Mouse (Mus musculus) neural tube, embryonic 13.5 days (tissue): ENCODE data around the gene Nacc1. TPM values are rescaled to one million over a fixed set of nuclear protein-coding genes. Genes with fewer than 3 reads are reported as not detected.

Experiments
- ATAC-seq: fragments of 200-750 bp; cut with Nextera tagmentation; 2 replicates; pipeline ENCODE4 v1.8.0; 2017; ENCODE audit warnings: low read depth, mild to moderate bottlenecking, moderate TSS enrichment, moderate library complexity
- H3K27ac ChIP-seq: fragments of 300-500 bp; sonication (generic); replicated peaks from 2 replicates; pipeline ENCODE4 v1.5.1; 2015; ENCODE audit warnings: moderate library complexity, mild to moderate bottlenecking, inconsistent platforms
- H3K27me3 ChIP-seq: fragments of 300-500 bp; sonication (generic); 2 replicates; pipeline ENCODE4 v1.6.1; 2015; ENCODE audit warnings: mild to moderate bottlenecking, inconsistent platforms
- H3K36me3 ChIP-seq: fragments of 300-500 bp; sonication (generic); 2 replicates; pipeline ENCODE4 v1.6.1; 2015; ENCODE audit warnings: mild to moderate bottlenecking, inconsistent platforms
- H3K4me1 ChIP-seq: fragments of 300-500 bp; sonication (generic); replicated peaks from 2 replicates; pipeline ENCODE4 v1.6.1; 2015; ENCODE audit warnings: inconsistent platforms
- H3K4me2 ChIP-seq: fragments of 300-500 bp; sonication (generic); 2 replicates; pipeline ENCODE4 v1.6.1; 2015; ENCODE audit warnings: inconsistent platforms, mild to moderate bottlenecking, moderate library complexity
- H3K4me3 ChIP-seq: fragments of 300-500 bp; sonication (generic); 2 replicates; pipeline ENCODE4 v1.5.1; 2015; ENCODE audit warnings: mild to moderate bottlenecking, inconsistent platforms
- H3K9ac ChIP-seq: fragments of 300-500 bp; sonication (generic); 2 replicates; pipeline ENCODE4 v1.6.1; 2015; ENCODE audit warnings: moderate library complexity, mild to moderate bottlenecking, inconsistent platforms
- H3K9me3 ChIP-seq: fragments of 300-500 bp; sonication (generic); 2 replicates; pipeline ENCODE4 v1.6.1; 2016; ENCODE audit warnings: inconsistent platforms
- WGBS: fragments of 180-500 bp; shearing (Covaris S2); methylation state at CpG from one replicate; pipeline ENCODE4 v1.1.7; 2015; 5-methylcytosine and 5-hydroxymethylcytosine counted together
- polyA plus RNA-seq: library from polyadenylated mRNA; unstranded; fragments of >200 nt; fragmentation: Nextera tagmentation; extraction: Ambion mirVana; gene quantifications from 2 replicates; pipeline ENCODE4 v1.2.1, GENCODE M21; 2015

The Nacc1 gene
- polyA plus RNA-seq, 1 experiment from 2014 or later = 15.1 TPM

DNA sequence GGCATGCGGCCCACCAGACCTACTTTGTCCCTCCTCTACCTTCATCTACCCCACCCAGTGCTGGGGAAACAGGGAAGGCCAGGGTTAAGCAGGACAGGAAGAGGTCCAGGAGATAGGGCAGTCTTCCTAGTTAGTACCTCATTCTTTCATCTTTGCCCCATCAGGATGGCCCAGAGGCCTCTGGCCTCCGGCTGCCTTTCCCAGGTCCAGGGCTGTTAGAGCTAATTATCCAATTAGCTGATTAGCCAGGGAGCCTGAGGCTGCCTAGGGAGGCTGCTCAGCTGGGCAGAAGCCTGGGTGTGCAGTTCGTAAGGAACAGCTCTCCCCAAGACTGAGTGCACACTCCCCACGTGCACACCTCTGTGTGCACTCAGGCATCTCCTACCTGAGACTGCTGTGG, 25.7 kb upstream of the Nacc1 start:
- Histone ChIP-seq H3K27ac (peak overlapping the region; percentile 95), H3K4me2 (no peak overlapping the region), H3K36me3 (no peaks in the 10 kb centered on the region), H3K9me3 (no peaks in the 10 kb centered on the region), H3K27me3 (peaks cover 56% of the 10 kb centered on the region), H3K9ac (peak overlapping the region; percentile 53), H3K4me3 (no peak overlapping the region), H3K4me1 (peaks cover 78% of the 10 kb centered on the region)
- WGBS = 43% methylated on average over 4 of the region's 4 CpGs
- ATAC-seq = no peak

DNA sequence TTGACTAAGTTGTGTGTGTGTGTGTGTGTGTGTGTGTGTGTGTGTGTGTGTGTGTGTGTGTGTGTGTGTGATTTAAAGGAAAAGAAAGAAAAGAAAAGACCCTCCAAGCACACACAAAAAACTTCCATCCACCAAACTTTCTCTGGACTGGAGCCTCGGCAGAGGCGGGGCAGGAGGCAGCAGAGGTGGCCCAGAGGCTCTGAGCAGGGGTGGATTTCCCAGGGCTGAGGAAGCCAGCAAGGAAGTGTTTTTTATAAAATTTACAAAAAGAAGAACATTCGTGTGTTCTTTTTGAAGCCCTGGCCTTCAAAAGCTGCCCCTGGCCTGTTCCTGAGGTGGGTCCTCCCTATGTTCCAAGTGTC, 25.1 kb upstream of the Nacc1 start:
- ATAC-seq = 0 out of 2 replicates have a peak, but pooled peaks have one; percentile 20
- H3K4me1 ChIP-seq = peaks cover 84% of the 10 kb centered on the region

DNA sequence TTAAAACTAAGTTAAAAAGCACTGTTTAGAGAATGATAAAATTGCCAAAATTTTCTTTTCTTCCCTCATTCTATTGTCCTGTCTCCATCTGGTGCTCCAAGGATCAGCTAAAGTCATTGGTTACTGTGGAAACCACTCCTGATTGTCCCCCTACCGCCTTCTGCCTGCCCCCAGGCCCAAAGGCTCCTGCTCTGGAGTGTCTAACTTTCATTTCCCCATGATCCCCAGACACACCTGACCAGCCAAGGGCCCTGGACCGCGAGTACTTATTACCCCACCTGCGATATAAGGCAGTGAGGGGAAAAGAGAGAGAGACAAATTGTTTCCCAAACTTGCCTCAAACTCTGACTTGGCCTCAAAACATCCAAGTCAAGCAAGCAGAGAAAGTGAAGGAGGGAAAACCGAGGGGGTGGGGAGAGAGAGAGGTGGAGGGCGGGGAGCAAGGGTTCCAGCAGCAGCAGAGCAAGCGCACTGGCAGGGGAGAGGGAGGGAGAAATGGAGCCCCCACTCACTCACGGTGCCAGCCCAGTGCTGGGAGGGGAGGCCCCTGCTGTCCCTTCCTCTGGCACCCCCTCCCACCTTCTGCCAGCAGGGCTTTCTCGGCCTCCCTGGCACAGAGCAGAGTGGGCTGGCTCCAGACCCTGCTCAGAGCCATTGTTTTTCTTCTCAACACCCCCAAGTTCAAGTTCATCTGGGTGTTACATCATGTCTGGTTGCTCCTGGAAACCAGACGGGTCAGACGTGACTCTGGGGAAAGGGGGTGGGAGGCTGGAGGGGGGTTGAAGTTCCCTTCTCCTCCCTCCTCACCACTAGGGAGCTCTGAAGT, 24.5 kb upstream of the Nacc1 start:
- peak; percentile 82 for ATAC-seq
- Histone ChIP-seq H3K9ac (peak overlapping the region; percentile 54), H3K27me3 (peaks cover 56% of the 10 kb centered on the region), H3K4me3 (no peak overlapping the region), H3K4me1 (peaks cover 90% of the 10 kb centered on the region), H3K9me3 (no peaks in the 10 kb centered on the region), H3K4me2 (peak overlapping the region; percentile 22; the same call in 1 of the 2 replicates), H3K36me3 (no peaks in the 10 kb centered on the region), H3K27ac (peak overlapping the region; percentile 95)
- 8% methylated on average over 11 of the region's 11 CpGs for WGBS

More for the DNA sequence above, 25.1 kb upstream of the Nacc1 start:
- Histone ChIP-seq H3K36me3 (no peaks in the 10 kb centered on the region), H3K27me3 (peaks cover 56% of the 10 kb centered on the region), H3K9ac (peak overlapping the region; percentile 53; the same call in 1 of the 2 replicates), H3K4me2 (no peak overlapping the region), H3K27ac (peak overlapping the region; percentile 95), H3K4me3 (no peak overlapping the region), H3K9me3 (no peaks in the 10 kb centered on the region)
- 9% methylated on average over 3 of the region's 3 CpGs for WGBS

DNA sequence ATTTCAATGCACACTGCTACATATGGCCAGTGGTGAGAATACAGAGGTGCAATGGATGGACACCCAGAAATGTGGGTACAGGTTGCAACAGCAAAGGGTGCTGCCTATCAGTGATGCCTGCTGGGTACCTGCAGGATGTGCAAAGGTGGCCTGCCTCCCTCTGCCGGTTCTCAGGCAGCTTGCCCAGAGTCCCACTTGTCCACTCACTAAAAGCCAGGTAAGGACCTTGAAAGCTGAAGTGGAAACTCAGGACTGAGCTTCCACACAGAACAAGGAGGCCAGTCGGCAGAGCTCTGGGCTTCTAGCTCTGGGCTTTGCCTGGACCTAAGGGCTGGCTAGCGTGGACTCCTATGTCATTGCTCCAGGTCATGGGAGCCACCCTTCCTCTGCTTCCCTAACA, 23.6 kb upstream of the Nacc1 start:
- Histone ChIP-seq H3K4me2 (no peak overlapping the region), H3K27me3 (peaks cover 57% of the 10 kb centered on the region), H3K27ac (peak overlapping the region; percentile 95), H3K4me3 (no peak overlapping the region), H3K36me3 (no peaks in the 10 kb centered on the region), H3K4me1 (peaks cover 93% of the 10 kb centered on the region), H3K9me3 (no peaks in the 10 kb centered on the region), H3K9ac (peak overlapping the region; percentile 54)
- no peak for ATAC-seq
- WGBS = 40% methylated on average over 3 of the region's 3 CpGs

DNA sequence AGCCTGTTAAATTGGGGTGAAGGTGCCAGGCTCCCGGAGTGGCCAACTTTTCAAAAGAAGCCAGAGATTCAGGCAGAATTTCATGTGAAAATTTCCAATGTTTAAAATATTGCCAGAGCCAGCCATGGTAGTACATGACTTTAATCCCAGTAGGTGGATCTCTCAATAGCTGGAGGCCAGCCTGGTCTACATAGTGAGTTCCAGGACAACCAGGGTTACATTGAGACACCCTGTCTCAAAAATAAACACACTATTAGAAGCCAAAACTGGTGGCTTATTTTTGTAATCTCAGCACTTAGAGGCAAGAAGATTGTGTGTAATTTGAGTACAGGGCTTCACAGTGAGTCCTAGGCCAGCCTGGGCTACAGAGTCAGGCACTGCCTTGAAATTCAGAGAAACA, 22.3 kb upstream of the Nacc1 start:
- 90% methylated on average over 1 of the region's 1 CpGs for WGBS
- peak overlapping the region; percentile 95 for H3K27ac ChIP-seq
- no peaks in the 10 kb centered on the region for H3K9me3 ChIP-seq
- H3K4me2 ChIP-seq = no peak overlapping the region
- no peak overlapping the region for H3K4me3 ChIP-seq
- no peak for ATAC-seq
- peaks cover 92% of the 10 kb centered on the region for H3K4me1 ChIP-seq
- H3K36me3 ChIP-seq = no peaks in the 10 kb centered on the region
- H3K27me3 ChIP-seq = peaks cover 56% of the 10 kb centered on the region
- H3K9ac ChIP-seq = no peak overlapping the region

DNA sequence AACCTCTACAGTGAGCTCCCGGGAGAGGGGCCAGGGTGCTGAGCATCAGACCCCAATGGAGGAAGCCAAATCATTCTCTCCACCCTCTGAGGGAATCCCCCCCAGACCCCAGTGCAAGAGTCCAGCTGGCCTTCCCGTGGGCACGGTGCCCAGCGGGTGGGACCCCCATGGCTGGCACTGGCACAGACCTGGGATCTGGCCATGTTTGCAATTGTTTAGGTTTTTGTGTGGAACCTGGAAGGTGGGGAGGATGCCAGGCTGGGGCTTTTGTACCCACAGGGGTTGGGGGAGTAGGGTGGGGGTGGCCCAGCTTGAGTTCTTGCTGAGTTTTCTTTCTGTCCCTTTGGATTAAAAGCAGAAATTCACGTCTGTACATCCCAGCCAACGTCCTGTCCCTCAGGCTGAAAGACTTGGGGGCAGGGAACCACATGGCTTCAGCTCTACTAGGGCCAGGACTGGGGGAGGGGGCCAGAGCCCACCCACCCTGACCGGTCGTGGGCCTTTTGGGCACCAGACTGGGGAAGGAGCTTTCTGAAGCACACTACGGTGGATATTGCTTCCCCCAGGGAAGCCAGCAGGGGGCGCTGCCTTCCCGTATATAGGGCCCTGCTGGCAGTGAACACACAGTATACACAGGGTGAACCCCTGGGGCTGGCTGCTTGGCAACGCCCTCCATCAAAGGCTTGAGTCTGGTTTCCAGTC, 21.3 kb upstream of the Nacc1 start:
- peaks cover 56% of the 10 kb centered on the region for H3K27me3 ChIP-seq
- H3K36me3 ChIP-seq = no peaks in the 10 kb centered on the region
- peak overlapping the region; percentile 22 for H3K4me2 ChIP-seq
- H3K27ac ChIP-seq = peak overlapping the region; percentile 95
- peak overlapping the region; percentile 53; the same call in 1 of the 2 replicates for H3K9ac ChIP-seq
- H3K9me3 ChIP-seq = no peaks in the 10 kb centered on the region
- peak; percentile 72 for ATAC-seq
- H3K4me3 ChIP-seq = no peak overlapping the region
- peaks cover 89% of the 10 kb centered on the region for H3K4me1 ChIP-seq
- 7% methylated on average over 12 of the region's 12 CpGs for WGBS

DNA sequence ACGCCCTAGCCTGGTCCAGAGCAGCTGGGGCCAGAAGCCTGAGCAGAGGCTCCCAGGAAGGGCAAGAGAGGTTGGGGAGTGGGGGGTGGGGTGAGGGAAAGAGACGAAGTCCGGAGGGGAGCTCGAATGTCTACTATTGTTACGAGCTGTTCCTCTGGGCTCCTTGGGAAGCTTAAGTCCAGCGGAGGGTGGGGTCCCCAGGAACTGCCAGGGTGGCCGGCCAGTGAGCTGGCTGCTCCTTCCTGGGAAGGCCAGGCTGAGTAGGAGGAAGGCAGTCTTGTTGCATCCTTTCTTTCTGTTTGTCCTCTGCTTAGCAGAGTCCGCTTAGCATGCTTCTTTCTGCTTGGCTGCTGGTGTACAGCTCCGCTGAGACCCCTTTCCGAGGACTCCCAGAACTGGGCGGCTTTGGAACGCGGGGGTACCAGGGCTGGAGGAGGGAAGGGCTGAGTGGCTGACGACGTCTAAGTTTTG, 20.4 kb upstream of the Nacc1 start:
- H3K9me3 ChIP-seq = no peaks in the 10 kb centered on the region
- H3K9ac ChIP-seq = peak overlapping the region; percentile 60
- H3K4me2 ChIP-seq = peak overlapping the region; percentile 53
- no peaks in the 10 kb centered on the region for H3K36me3 ChIP-seq
- peak overlapping the region; percentile 95 for H3K27ac ChIP-seq
- H3K4me3 ChIP-seq = peak overlapping the region; percentile 27; the same call in 1 of the 2 replicates
- 6% methylated on average over 15 of the region's 15 CpGs for WGBS
- peaks cover 56% of the 10 kb centered on the region for H3K27me3 ChIP-seq
- no peak for ATAC-seq
- H3K4me1 ChIP-seq = peaks cover 85% of the 10 kb centered on the region

DNA sequence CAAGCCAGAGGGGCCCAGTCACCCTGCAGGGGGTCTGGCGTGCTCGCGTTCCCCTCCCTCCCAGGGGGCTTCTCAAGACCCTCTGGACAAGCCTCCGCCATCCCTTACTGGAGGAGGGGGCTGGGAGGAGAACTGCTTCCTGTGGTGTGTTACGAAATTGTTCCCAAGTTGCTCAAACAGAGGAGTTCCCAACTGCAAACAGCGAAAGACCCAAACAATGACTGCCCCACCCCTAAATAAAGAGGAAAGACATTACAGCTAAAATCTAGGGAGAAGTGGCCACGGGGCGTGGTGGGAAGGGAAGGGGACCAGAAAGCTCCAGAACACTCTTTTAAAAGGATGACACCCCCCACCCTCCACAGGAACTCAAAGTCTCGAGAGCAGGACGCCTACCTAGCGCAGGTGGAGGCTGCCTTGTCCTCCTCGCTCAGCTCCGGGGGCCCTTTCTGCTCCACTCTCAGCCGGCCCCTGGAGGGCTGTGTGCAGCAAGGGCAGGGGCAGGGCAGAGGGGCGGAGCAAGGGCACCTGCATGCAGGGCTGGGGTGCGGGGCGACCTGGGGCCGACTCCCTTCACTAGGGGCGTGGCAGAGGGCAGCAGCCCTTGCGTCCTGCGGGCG, 19.7 kb upstream of the Nacc1 start:
- Histone ChIP-seq H3K27ac (peak overlapping the region; percentile 95), H3K4me1 (peaks cover 79% of the 10 kb centered on the region), H3K27me3 (peaks cover 59% of the 10 kb centered on the region), H3K36me3 (no peaks in the 10 kb centered on the region), H3K9me3 (no peaks in the 10 kb centered on the region), H3K4me3 (peak overlapping the region; percentile 27), H3K4me2 (peak overlapping the region; percentile 53), H3K9ac (peak overlapping the region; percentile 60)
- no peak for ATAC-seq
- WGBS = 7% methylated on average over 22 of the region's 22 CpGs

DNA sequence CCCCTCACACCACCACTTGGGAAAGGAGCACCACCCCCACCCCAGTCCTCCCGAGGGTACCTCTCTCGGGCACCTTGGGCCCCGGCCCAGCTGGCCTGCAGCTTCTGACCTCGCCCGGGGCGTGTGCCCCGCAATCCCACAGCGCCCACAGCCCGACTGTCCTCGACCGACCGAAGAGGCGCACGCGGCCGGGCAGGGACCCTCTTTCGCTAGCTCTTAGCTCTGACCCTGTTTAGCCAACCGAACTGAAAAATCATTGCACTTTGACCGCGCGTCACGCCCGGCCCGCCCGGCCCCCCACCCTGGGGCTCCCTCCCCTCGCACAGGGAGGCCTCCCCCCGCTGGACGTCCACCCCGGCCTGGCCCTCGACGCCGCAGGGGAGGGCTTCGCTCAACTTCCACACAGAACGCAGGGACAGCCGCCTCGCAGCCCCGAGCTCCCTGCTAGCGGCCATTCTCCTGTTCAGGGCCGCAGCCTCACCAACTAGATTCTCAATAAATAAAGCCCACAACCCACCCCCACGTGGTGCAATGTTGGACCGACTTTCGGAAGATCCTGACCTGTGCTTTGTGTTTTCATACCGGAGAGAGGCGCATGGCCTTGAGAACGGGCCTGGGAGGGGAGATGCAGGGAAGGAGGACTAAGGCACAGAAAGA, 19.1 kb upstream of the Nacc1 start:
- Histone ChIP-seq H3K4me1 (peaks cover 76% of the 10 kb centered on the region), H3K4me2 (peak overlapping the region; percentile 53), H3K27ac (peak overlapping the region; percentile 95), H3K36me3 (no peaks in the 10 kb centered on the region), H3K27me3 (peaks cover 65% of the 10 kb centered on the region), H3K9me3 (no peaks in the 10 kb centered on the region), H3K9ac (peak overlapping the region; percentile 60), H3K4me3 (peak overlapping the region; percentile 27)
- ATAC-seq = no peak
- 4% methylated on average over 43 of the region's 45 CpGs for WGBS

DNA sequence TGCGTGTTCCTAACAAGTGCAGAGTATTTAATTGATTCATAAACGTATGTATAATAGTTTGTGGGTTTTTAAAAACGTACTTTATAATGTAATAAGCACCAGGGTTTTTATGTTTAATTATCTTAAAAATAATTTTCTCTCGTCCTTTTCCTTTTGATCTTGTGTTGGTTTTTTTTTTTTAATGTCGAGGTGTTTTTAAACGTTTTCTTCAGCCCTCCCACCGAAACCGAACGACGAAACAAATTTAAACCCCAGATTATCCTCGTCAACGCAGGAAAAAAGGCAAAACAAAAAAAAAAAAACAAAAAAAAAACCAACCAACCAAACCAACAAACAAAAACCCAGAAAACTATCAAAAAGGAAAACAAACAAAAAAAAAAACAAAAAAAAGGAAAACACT, 18.3 kb upstream of the Nacc1 start:
- Histone ChIP-seq H3K4me2 (peak overlapping the region; percentile 53), H3K4me1 (peaks cover 72% of the 10 kb centered on the region), H3K27ac (peak overlapping the region; percentile 95), H3K36me3 (no peaks in the 10 kb centered on the region), H3K9ac (peak overlapping the region; percentile 61; the same call in 1 of the 2 replicates), H3K4me3 (peak overlapping the region; percentile 29), H3K27me3 (peaks cover 73% of the 10 kb centered on the region), H3K9me3 (no peaks in the 10 kb centered on the region)
- no peak for ATAC-seq
- 3% methylated on average over 12 of the region's 12 CpGs for WGBS

DNA sequence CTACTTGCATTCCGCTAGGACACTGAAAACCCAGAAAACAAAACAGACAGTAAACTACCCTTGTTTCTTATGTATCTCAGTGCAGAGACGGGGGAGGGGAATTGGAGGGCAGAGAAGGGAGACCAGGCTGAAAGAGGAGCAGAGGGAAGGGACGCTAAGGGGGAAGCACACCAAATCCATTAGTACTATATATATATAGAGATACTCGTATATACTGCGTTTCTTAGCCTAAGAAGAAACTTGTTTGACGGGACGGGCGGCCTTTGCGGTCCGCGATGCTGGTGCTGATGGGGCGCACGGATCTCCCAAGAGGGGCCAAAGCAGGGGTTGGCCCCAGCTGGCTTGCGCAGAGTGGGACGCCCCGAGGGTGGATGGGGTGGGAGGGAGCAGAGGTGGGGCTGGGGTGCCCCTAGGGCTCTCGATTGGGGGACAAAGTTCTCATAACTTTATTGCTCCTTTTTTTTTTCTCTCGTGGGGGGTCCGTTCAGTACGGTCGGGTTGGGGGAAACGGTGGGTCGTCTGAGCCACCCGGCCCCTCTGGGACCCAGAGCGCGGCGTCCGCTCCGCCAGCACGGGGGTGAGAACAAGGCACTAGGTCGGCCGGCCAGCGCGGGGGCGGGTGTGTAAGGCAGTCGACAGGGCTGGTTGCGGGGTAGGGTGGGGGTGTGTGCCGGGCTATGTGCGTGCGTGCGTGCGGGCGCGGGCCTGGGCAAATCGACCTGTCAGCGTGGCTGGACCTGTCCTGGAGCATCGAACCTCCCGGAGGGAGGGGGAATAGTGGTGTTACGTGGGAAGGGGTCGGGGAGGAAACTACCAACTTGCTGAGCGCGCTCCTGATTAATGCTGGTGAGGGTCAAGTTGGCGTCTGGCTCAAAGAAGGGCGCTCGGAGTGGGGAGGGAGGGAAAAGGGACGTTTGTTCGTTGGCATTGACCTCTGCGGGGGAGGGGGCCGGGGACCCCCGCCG, 17.5 kb upstream of the Nacc1 start:
- peak overlapping the region; percentile 61 for H3K9ac ChIP-seq
- H3K27me3 ChIP-seq = peaks cover 81% of the 10 kb centered on the region
- H3K4me3 ChIP-seq = peak overlapping the region; percentile 29
- peaks cover 65% of the 10 kb centered on the region for H3K4me1 ChIP-seq
- WGBS = under 1% methylated on average over 61 of the region's 61 CpGs
- H3K4me2 ChIP-seq = peak overlapping the region; percentile 53
- H3K36me3 ChIP-seq = no peaks in the 10 kb centered on the region
- peak overlapping the region; percentile 88 for H3K27ac ChIP-seq
- H3K9me3 ChIP-seq = no peaks in the 10 kb centered on the region
- ATAC-seq = no peak
